Mouse (Mus musculus) heart, postnatal 14 days (tissue): ENCODE data around the gene Vegfb. TPM values are rescaled to one million over a fixed set of nuclear protein-coding genes. Genes with fewer than 3 reads are reported as not detected.

Source experiments
- total RNA-seq, 2 experiments: library from RNA; stranded (reverse); gene quantifications; 2 replicates each; pipeline ENCODE4 v1.2.3; 2021

Gene Vegfb
- total RNA-seq, 2 experiments from 2014 or later = 307 to 309 TPM

Other genes with a start within 250 kb of the Vegfb start
- 10 to 100 TPM; 14.8 to 18.2 TPM for gene Rps6ka4, start 147.0 kb downstream of the Vegfb start, total RNA-seq
- 1 to 10 TPM; 1.0 to 1.7 TPM for gene Ccdc88b, start 129.4 kb downstream of the Vegfb start, total RNA-seq
- 10 to 100 TPM; 26.7 to 30.6 TPM for gene Trmt112, start 78.0 kb downstream of the Vegfb start, total RNA-seq
- gene Prdx5, start 77.5 kb downstream of the Vegfb start, total RNA-seq = 100 to 1,000 TPM; 595 to 603 TPM
- gene Esrra, start 65.8 kb downstream of the Vegfb start, total RNA-seq = 100 to 1,000 TPM; 128 to 136 TPM
- not detected for gene Catsperz, start 62.3 kb downstream of the Vegfb start, total RNA-seq
- gene Kcnk4, start 53.1 kb downstream of the Vegfb start, total RNA-seq = under 1 TPM in 1 of 2 experiments, not detected in 1; 0.26 TPM
- gene Bad, start 45.8 kb downstream of the Vegfb start, total RNA-seq = 10 to 100 TPM; 28.6 to 29.9 TPM
- 10 to 100 TPM; 34.1 to 40.0 TPM for gene Gpr137, start 45.2 kb downstream of the Vegfb start, total RNA-seq
- gene Ppp1r14b, start 12.7 kb downstream of the Vegfb start, total RNA-seq = 100 to 1,000 TPM in 1 of 2 experiments, 10 to 100 TPM in 1; 89.8 to 120 TPM
- 10 to 100 TPM; 16.2 to 16.8 TPM for gene Plcb3, start 11.2 kb downstream of the Vegfb start, total RNA-seq
- gene Fkbp2, start 7.2 kb downstream of the Vegfb start, total RNA-seq = 10 to 100 TPM; 13.6 to 14.2 TPM
- gene Dnajc4, start 4.9 kb upstream of the Vegfb start, total RNA-seq = 10 to 100 TPM; 54.8 to 62.7 TPM
- 10 to 100 TPM; 24.8 to 26.1 TPM for gene Nudt22, start 8.5 kb upstream of the Vegfb start, total RNA-seq
- gene Trpt1, start 8.5 kb upstream of the Vegfb start, total RNA-seq = 10 to 100 TPM; 18.7 to 20.1 TPM
- gene Fermt3, start 31.8 kb upstream of the Vegfb start, total RNA-seq = 10 to 100 TPM in 1 of 2 experiments, 1 to 10 TPM in 1; 6.1 to 10.7 TPM
- gene Stip1, start 52.3 kb upstream of the Vegfb start, total RNA-seq = 100 to 1,000 TPM in 1 of 2 experiments, 10 to 100 TPM in 1; 84.1 to 107 TPM
- gene Macrod1, start 69.2 kb upstream of the Vegfb start, total RNA-seq = 100 to 1,000 TPM; 181 to 186 TPM
- gene Flrt1, start 118.1 kb upstream of the Vegfb start, total RNA-seq = 1 to 10 TPM in 1 of 2 experiments, under 1 TPM in 1; 0.98 to 1.0 TPM
- gene Otub1, start 218.7 kb upstream of the Vegfb start, total RNA-seq = 10 to 100 TPM; 77.4 to 79.9 TPM
- gene Cox8a, start 230.0 kb upstream of the Vegfb start, total RNA-seq = 100 to 1,000 TPM; 545 to 557 TPM